Mouse (Mus musculus): ENCODE data around the gene Tmem151b. TPM values are rescaled to one million over a fixed set of nuclear protein-coding genes. Genes with fewer than 3 reads are reported as not detected.

Tmem151b gene
- polyA plus RNA-seq, 1 experiment, result 0.37 TPM

- no peak overlapping the region for H3K27ac ChIP-seq (ENCODE audit: control insufficient read depth, insufficient read depth, low read depth, low read length)
- peaks cover 23% of the 10 kb centered on the region for H3K4me1 ChIP-seq (ENCODE audit: control insufficient read depth, insufficient read depth, low read length)
- no peaks in the 10 kb centered on the region for H3K27me3 ChIP-seq (ENCODE audit: control insufficient read depth, insufficient read depth, low read length)
- no peaks in the 10 kb centered on the region for H3K36me3 ChIP-seq (ENCODE audit: control insufficient read depth, insufficient read depth, low read length)
- no peak overlapping the region for H3K4me3 ChIP-seq (ENCODE audit: control insufficient read depth, low read depth, low read length)
- TF ChIP-seq POLR2A (IDR thresholded peaks at IDR 0.05; ENCODE audit: control insufficient read depth, low read depth, low read length), result no peak
- no peak for TF ChIP-seq CTCF (IDR thresholded peaks at IDR 0.05; ENCODE audit: control insufficient read depth, insufficient read depth, insufficient replicate concordance, low read depth, low read length)
Observed at GRCm38 (mm10) chr17:45589844-45590243, 40.4 kb upstream of the Tmem151b start.

- Histone ChIP-seq H3K4me1 (ENCODE audit: control insufficient read depth, insufficient read depth, low read length) (peaks cover 29% of the 10 kb centered on the region), H3K27me3 (ENCODE audit: control insufficient read depth, insufficient read depth, low read length) (no peaks in the 10 kb centered on the region), H3K4me3 (ENCODE audit: control insufficient read depth, low read depth, low read length) (no peak overlapping the region), H3K27ac (ENCODE audit: control insufficient read depth, insufficient read depth, low read depth, low read length) (no peak overlapping the region), H3K36me3 (ENCODE audit: control insufficient read depth, insufficient read depth, low read length) (no peaks in the 10 kb centered on the region)
- TF ChIP-seq POLR2A (IDR thresholded peaks at IDR 0.05; ENCODE audit: control insufficient read depth, low read depth, low read length) (no peak), CTCF (IDR thresholded peaks at IDR 0.05; ENCODE audit: control insufficient read depth, insufficient read depth, insufficient replicate concordance, low read depth, low read length) (no peak)
Observed at GRCm38 (mm10) chr17:45589236-45589635, 39.8 kb upstream of the Tmem151b start.

- Histone ChIP-seq H3K4me1 (ENCODE audit: control insufficient read depth, insufficient read depth, low read length) (peaks cover 29% of the 10 kb centered on the region), H3K4me3 (ENCODE audit: control insufficient read depth, low read depth, low read length) (no peak overlapping the region), H3K27me3 (ENCODE audit: control insufficient read depth, insufficient read depth, low read length) (no peaks in the 10 kb centered on the region), H3K27ac (ENCODE audit: control insufficient read depth, insufficient read depth, low read depth, low read length) (no peak overlapping the region), H3K36me3 (ENCODE audit: control insufficient read depth, insufficient read depth, low read length) (no peaks in the 10 kb centered on the region)
- TF ChIP-seq POLR2A (IDR thresholded peaks at IDR 0.05; ENCODE audit: control insufficient read depth, low read depth, low read length), result no peak
- no peak for TF ChIP-seq CTCF (IDR thresholded peaks at IDR 0.05; ENCODE audit: control insufficient read depth, insufficient read depth, insufficient replicate concordance, low read depth, low read length)
Observed at GRCm38 (mm10) chr17:45588370-45588769, 38.9 kb upstream of the Tmem151b start.

GRCm38 (mm10) chr17:45586449-45586837 is 37.0 kb upstream of the Tmem151b start:
- Histone ChIP-seq H3K27ac (ENCODE audit: control insufficient read depth, insufficient read depth, low read depth, low read length) (no peak overlapping the region), H3K27me3 (ENCODE audit: control insufficient read depth, insufficient read depth, low read length) (no peaks in the 10 kb centered on the region), H3K4me3 (ENCODE audit: control insufficient read depth, low read depth, low read length) (no peak overlapping the region), H3K36me3 (ENCODE audit: control insufficient read depth, insufficient read depth, low read length) (no peaks in the 10 kb centered on the region), H3K4me1 (ENCODE audit: control insufficient read depth, insufficient read depth, low read length) (peaks cover 20% of the 10 kb centered on the region)
- TF ChIP-seq CTCF (IDR thresholded peaks at IDR 0.05; ENCODE audit: control insufficient read depth, insufficient read depth, insufficient replicate concordance, low read depth, low read length), result peak; percentile 57; the same call in 1 of the 2 replicates
- no peak for TF ChIP-seq POLR2A (IDR thresholded peaks at IDR 0.05; ENCODE audit: control insufficient read depth, low read depth, low read length)

- H3K4me3 ChIP-seq (ENCODE audit: control insufficient read depth, low read depth, low read length), result no peak overlapping the region
- no peaks in the 10 kb centered on the region for H3K36me3 ChIP-seq (ENCODE audit: control insufficient read depth, insufficient read depth, low read length)
- TF ChIP-seq CTCF (IDR thresholded peaks at IDR 0.05; ENCODE audit: control insufficient read depth, insufficient read depth, insufficient replicate concordance, low read depth, low read length) (no peak), POLR2A (IDR thresholded peaks at IDR 0.05; ENCODE audit: control insufficient read depth, low read depth, low read length) (0 out of 2 replicates have a peak, but pooled peaks have one; percentile 9)
- H3K27ac ChIP-seq (ENCODE audit: control insufficient read depth, insufficient read depth, low read depth, low read length), result peak overlapping the region; percentile 69; the same call in 1 of the 2 replicates
- H3K27me3 ChIP-seq (ENCODE audit: control insufficient read depth, insufficient read depth, low read length), result no peaks in the 10 kb centered on the region
- peaks cover 20% of the 10 kb centered on the region for H3K4me1 ChIP-seq (ENCODE audit: control insufficient read depth, insufficient read depth, low read length)
Observed at GRCm38 (mm10) chr17:45585725-45586448, 36.4 kb upstream of the Tmem151b start.

- peaks cover 16% of the 10 kb centered on the region for H3K4me1 ChIP-seq (ENCODE audit: control insufficient read depth, insufficient read depth, low read length)
- no peaks in the 10 kb centered on the region for H3K27me3 ChIP-seq (ENCODE audit: control insufficient read depth, insufficient read depth, low read length)
- H3K4me3 ChIP-seq (ENCODE audit: control insufficient read depth, low read depth, low read length), result no peak overlapping the region
- no peaks in the 10 kb centered on the region for H3K36me3 ChIP-seq (ENCODE audit: control insufficient read depth, insufficient read depth, low read length)
- peak; percentile 89 for TF ChIP-seq CTCF (IDR thresholded peaks at IDR 0.05; ENCODE audit: control insufficient read depth, insufficient read depth, insufficient replicate concordance, low read depth, low read length)
- TF ChIP-seq POLR2A (IDR thresholded peaks at IDR 0.05; ENCODE audit: control insufficient read depth, low read depth, low read length), result no peak
- H3K27ac ChIP-seq (ENCODE audit: control insufficient read depth, insufficient read depth, low read depth, low read length), result peak overlapping the region; percentile 83
Observed at GRCm38 (mm10) chr17:45584939-45585678, 35.6 kb upstream of the Tmem151b start.
